Mouse (Mus musculus) urinary bladder, postnatal 10 days (tissue): ENCODE data around the gene Nav1.

Experiments
- DNase-seq: peaks from one replicate; pipeline ENCODE4 v3.0.0; 2022; ENCODE audit warnings: low spot score

Gene Nav1

DNA sequence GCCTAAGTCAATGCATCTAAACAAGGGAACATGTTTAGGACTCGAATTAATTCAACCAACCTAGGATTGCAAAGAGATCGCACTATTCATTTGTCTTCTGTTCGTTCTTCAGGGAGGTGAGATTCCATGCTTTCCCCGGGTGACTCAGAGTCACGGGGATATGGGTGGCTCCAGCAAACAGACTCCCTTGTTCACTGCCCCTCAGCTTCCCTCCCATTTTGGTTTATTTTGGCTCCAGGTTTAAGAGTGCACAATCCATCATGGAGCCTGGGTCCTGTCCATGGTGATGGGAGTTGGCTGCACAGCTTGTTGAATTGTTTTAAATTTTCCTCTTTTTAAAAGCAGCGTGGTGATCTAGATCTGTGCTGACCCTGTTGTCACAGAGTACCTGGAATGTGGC lies 123.1 kb downstream of the Nav1 start:
- DNase-seq = no peak

DNA sequence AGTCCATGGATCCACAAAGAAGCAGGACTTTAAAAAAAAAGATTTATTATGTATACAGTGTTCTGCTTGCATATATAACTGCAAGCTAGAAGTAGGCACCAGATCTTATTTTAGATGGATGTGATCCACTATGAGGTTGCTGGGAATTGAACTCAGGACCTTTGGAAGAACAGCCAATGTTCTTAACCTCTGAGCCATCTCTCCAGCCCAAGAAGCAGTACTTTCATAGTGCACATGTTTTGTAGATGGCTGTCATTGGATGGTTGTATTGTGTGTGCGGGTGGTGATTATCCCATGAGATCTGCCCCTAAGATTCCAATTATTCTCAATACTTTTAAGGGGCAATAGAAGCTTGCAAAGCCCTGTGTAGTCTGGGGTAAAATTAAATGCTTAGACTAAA lies 124.4 kb downstream of the Nav1 start:
- DNase-seq = no peak

DNA sequence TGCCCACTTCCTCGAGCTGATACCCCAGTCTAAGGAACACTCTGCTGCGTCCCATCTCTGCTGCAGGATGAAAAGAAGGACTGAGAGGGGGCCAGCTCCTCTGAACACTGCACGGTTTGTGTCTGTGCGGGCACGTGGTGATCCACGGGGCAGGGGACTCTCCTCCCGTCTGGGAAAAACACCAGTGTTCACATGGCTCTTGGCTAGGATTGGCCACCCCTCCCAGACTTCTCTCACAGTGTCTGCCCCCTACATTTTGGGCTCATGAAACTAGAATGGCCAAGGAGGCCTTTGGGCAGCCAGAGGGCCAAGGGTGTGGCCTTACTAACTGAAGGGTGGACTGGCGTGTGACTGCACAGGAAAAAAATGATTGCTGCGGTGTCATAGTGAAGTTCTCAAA lies 125.4 kb downstream of the Nav1 start:
- DNase-seq = no peak

DNA sequence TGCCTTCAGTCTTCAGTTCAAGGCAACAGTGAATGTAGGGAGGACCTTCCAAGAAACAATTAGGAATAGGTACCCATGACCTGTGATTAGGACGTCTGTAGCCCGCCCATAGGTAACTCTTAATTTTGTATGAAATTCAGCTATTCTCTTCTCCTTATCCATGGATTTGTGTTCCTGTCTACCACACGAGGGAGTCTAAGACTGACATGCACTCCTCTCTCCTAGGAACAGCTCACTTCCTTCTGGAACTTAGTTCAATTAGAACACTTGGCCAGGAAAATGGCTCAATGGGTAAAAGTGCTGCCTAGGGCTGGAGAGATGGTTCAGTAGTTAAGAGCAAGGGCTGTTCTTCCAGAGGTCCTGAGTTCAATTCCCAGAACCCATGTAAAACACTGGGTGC lies 126.3 kb downstream of the Nav1 start:
- no peak for DNase-seq

DNA sequence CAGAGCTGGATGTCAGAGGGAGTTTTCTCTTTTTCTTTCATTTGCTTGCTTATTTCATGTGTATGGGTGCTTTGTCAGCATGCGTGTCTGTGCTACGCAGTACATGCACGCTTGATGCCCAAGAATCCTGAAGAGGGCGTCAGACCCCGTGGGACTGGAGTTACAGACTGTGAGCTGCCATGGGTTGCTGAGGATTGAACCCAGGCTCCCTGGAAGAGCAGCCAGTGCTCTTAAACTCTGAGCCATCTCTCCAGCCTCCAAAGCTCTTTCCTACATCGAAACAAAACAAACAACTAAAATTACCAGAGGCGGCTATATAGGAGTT lies 131.6 kb downstream of the Nav1 start:
- no peak for DNase-seq

DNA sequence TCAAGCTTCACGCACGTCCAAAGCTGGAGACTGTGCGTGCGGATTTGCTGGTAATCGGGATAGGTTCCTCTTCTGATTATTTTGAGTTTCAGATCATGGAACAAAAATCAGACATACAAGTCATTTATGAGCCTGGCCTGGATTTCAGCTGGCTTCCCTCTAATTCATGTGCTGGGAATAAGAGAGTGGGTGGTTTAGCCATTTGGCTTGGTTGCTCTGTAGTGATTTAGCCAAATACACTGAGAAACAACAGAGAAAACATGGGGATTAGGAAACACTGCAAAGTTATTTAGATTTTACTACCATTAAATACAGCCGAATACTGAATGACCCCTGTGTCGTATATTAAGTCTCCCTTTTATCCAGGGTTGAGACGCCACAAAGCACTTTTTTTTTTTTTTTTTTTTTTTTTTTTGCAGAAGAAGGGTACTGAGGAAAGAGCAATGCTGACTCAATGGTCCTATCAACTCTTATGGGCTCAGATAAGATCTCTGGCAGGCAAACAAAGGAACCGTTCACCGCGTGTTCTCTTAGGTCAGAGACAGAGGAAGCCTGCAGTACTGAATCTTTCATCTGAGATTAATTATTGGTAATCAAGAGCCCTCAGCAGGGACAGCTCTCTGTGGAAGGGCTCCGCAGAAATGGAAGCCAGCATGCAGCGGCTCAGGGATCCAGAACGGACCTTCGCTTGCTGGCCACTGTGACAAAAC lies 132.1 kb downstream of the Nav1 start:
- DNase-seq = no peak

DNA sequence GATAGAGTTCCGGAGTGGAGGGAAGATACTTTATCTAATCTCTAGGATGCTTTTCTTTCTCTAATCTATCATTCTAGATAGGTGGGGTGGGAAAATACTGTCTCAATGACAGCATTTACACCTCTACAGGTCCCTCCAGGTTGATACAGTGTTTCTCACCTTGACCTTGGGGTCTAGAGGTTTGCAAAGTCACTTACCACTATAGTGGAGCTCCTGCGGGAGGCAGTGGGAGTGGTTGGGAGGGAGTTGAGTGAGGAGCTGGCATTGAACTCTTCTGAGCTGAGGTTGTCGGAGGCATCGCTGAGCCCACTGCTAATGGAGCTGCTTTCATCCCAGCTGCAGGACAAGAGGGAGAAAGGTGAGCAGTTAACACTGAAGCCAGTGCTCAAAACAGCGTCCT lies 134.6 kb downstream of the Nav1 start:
- DNase-seq = no peak

DNA sequence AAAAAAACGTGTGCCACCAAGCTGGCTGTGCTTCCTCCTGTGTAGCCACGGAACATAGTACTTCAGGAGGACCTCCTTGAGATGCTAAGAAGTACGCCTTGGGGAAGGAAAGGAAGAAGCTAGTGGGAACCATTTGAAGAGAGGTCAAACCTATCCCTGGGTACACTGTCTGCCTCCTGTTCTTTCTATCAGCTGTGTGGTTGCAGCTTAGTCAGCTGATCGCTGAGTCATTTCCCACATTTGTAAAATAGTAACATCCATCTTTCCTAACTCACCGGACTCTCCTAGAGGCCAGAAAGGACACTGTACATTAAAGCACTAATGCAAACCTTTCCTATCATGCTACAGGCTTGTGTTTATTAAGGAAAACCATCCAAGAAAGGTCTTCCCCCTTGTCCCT lies 135.4 kb downstream of the Nav1 start:
- no peak for DNase-seq

DNA sequence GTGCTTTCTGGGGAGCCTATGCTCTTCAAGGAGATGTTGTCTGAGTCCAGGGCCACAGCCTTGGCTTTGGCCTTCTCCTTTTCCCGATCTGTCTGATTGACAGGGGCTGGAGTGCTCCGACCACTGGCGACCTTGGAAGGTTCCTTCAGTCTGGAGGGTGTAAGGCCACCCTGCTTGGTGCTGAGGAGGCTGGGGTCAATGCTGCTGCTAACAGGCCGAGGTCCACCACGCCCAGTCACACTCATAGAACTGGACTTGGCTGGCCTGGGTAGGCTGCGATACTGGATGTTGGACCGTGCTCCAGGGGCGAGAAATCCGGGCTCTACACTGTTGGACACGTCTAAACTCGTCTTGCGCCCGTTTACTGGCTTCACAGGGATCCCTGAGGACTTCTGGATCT lies 136.5 kb downstream of the Nav1 start:
- DNase-seq = no peak

DNA sequence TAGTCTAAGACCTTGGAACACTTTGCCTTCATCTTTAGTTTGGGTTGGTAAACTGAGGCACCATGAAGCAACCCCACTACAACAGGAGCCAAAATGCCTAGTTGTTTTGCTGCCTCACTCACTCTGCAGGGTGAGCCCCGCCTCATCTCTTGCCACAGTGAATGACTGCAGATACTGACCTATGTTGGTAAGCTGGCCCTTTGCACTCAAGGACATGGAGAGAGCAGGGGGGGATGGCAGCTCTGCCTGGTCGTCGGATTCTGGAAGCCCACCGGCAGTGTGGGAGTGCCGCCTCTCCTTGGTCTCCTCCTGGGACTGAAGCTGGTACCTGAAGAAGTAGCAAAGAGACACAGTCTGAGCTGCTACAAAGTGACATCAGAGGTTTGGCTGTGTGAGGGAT lies 139.6 kb downstream of the Nav1 start:
- no peak for DNase-seq

DNA sequence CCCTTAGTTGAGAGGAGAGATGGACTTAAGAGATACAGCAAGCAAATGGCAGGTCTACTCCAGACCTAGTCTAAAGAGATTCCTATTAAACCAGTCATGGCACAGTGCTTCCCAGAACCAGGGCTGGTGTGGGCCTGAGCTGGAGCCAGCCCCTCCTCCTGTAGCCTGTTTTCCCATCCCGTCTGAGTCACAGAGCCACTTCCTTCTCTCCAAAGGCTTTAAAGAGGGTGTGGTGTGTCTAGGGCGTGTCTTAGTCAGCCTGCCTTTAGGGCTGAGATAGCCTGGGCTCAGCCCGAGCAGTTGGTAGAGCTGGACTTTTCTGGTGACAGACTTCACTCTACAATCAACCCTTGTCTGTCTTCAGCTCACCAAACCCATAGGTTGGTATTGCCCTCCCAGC lies 140.2 kb downstream of the Nav1 start:
- no peak for DNase-seq

DNA sequence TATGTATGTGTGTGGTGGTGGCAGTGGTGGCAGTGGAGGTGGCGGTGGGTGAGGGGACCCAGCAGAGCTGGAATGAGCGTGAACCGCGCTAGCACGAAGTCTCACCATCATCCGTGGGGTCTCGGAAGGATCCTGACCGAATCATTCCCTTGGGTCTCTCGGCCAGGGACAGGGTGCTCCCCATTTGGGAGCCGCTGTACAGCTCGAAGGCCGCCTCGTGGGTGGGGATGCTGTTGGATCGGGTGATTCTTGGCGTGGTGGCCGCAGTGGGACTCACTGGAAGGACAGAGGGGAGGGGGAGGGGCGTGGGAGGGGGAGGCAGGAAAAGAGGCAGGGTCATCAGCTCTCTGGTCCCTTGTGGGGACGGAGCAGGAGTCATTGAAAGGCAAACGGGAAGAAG lies 141.4 kb downstream of the Nav1 start:
- no peak for DNase-seq

DNA sequence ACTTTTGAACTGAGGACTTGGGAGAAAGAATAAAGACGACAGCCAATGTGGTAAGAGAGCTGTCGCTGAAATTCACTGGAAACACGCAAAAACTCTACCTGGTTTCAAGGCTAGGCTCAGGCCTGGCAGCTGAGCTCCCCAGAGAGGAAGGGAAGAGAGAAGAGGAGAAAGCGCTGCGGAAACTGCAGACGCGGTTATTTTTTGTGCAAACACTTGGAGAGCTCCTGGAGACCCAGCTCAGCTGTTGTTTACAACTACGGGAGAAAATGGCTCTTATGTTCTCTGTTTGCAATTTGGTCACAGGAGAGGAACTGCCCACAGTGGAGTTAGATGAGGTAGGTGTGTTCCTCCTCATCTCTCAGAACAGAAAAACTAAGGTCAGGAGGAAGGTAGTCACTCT lies 144.4 kb downstream of the Nav1 start:
- no peak for DNase-seq

DNA sequence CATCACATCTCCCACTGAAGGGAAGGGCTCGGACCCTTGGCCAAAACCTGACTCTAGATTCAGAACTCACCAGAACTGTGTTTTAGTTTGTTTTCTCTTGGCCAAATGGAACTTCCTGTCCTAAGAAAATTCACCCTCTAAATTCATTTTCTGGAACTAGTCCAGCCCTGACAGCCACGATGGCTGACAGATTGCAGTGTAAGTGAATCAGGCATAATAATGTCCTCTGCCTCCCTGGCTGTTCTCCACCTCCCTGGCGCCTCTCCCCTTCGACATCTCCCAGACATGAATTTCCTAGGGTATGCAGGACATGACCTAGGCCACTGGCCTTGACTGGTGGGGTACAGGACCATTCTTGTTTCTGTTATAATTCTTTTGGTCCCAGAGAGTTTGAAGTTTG lies 144.8 kb downstream of the Nav1 start:
- no peak for DNase-seq

DNA sequence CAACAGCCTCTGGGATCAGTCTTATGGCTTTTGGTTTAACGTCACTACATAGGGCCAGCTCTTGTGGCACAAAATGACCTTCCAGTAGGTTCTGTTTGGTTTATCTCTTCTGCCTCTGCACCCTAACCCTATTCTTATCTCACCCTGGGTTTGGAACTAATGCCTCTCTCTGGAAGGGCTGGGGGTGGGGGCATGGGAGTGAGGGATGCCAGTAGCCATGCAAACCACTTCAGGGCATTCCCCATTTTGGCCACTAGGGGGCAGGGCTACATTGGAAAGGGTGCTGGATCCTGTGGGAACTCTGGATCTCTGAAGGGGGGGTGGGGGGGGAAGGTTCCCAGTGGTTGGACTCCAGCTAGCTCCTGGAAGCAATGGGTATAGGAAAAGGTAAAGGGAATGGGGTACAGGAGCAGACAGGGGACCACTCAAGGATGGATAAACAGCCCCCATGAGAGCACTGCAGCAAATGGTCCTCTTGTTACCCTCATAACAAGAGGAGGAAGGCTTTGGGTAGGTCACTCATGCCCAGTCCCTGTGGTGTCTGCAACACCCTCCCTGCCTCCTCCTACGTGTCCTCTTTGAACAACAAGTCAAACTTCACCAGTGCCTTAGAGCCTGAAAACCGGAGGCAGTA lies 145.9 kb downstream of the Nav1 start:
- no peak for DNase-seq

DNA sequence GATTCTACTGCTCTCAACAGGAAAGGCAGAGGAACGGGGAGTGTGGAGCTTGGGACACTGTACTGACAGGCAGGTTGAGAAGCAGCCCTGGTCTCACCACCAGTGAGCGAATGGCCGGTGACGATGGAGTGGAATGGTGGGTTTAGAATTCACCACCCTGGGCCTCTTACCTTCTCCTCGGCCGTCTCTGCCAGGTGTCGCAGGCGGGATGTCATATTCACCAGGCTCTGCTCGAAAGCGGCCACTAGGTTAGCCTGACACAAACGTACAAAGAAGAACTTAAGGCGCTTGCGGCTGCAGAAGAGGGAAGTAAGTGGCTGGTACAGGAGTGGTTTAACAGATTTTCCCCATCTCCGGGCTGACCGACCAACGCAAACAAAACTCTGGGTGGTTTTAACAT lies 146.6 kb downstream of the Nav1 start:
- no peak for DNase-seq

DNA sequence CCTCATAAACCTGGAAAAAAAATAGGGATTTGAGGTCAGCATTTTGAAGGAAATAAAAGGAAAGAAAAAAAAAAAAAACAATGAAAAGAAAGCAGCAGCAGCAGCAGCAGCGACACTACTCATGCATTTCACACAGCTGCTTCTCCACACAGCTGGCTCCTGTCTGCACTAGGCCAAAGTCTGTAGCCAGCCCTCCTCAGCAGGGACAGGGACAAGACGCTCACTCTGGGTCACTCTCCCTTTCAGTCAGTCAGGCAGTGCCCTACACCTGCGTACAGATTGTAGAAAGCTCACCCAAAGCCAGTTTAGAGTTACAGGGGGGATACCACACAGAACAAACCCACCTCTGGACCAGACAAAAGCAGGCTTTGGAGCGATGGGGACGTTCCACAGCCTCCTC lies 149.2 kb downstream of the Nav1 start:
- DNase-seq = no peak

DNA sequence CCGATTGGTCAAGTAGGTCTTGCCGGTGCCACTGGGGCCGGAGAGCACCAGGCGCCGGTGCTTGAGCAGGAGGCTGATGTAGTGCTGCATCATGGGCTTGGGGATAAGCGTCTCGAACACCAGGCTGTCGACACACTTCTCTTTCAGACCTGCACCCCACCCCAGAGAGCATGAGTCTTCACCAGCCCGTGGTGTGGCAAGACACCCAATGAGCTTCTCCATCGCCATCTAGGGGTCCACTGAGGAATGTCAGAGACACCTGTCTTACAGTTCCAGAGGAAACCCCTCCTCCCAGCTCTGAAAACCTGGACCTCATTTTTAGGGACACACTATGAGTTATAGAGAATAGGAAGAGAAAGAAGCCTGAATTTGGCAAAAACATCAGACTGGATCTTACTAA lies 154.8 kb downstream of the Nav1 start:
- no peak for DNase-seq

DNA sequence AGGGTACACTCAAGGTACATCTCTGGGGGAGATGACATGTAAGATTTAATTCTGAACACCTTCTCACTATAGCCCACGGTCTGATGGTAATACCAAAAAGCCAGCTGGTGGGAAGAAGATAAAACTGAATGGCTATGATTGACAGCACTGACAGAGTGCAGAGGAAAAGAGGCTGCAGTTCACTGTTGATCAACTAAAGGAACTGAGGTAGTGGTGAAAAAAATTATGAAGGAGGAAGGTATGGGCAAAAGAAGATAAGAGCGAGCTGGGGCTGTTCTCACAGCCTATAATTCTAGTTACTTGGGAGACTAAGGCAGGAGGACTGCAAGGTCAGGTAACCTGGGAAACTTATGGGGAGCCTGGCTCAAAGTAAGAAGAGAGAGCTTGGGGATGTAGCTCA lies 155.7 kb downstream of the Nav1 start:
- DNase-seq = no peak

DNA sequence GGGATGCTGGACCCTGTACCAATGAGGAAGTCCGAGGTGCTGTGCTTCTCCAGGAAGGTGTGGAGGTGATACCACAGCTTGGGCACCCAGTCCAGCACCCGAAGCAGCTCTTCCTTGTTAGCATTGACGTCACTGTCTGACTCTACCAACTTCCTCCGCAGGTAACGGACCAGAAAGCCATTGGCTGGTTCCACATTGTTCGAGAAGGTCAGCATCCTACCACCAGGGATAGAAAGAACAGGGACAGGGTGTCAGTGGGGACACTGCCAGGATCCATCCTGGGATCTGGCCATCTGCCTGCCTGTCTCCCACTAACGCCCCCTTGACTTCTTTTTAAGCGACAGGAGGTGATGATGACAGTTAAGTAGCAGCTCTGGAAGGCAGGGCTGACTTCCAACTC lies 157.2 kb downstream of the Nav1 start:
- DNase-seq = no peak

DNA sequence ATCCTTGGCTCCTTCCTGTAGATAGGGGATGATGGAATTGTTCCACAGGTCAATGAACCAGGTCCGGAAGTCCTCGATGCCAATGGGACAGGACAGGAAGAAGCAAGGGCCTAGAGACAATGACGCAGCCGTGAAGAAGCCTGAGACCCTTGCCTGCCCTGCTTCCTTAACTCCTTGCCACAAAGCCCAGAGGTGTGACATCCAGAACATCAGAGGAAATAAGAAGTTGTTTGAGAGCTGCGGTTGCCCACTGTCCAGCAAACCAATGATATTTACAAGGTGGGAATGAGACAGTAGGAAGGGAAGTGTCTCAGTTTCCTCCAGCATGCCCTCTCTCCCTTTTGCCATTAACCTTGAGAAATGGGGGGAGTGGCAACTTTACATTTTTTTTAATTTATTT lies 158.2 kb downstream of the Nav1 start:
- DNase-seq = no peak

DNA sequence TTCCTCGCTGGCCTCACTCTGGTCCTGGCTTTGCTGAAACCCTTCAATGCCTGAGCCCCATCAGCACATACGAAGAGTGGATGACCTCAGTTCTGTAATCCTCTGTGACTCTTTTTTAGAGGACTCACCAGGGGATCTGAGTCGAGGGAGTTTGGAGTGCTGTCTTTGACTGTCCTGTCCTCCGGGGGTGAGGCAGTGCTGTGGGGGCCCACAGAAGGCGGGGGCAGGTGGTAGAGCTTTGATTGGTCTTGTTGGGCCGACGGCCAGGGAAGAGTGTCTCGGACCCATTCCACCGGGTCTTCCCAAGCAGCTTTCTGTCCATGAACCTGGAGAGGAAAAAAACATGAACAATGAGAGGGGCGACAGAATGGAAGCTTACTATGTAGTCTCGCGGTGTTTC lies 163.6 kb downstream of the Nav1 start:
- no peak for DNase-seq

DNA sequence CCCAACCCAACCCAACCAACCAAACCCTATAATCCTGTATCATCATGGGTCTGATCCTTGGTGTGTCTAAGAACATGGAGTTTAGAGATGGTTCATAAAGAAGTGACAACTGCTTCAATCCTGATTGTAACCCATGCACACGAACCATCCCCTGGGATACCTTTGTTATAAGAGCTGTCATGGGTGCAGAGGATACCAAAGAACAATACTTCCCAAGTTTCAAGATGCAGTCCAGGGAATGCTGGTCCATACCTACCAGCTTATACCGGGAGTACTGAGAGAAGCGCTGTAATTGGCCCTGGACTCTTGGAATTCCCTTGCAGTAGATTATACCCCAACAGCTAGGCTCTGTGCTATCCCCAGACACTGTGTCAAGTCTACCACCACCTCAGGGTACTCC lies 165.2 kb downstream of the Nav1 start:
- no peak for DNase-seq

DNA sequence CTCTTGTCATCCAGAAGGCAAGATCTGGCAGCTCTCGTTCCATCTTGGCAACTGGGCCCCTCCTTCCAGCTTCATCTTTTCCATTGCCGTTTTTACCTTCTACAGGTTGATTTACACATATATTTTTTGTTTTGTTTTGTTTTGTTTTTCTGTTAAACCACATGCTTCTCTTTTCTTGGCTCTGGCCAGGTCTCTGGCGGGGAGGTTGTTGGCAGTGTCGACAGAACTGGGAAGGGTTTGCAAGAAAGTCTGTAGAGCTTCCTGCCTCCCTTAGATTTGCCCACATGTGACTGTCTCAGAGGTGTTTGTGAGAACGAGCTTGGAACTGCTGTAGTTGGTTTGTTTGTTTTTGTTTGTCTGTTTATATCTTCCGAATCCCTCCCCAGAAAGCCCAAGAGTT lies 166.1 kb downstream of the Nav1 start:
- DNase-seq = no peak

DNA sequence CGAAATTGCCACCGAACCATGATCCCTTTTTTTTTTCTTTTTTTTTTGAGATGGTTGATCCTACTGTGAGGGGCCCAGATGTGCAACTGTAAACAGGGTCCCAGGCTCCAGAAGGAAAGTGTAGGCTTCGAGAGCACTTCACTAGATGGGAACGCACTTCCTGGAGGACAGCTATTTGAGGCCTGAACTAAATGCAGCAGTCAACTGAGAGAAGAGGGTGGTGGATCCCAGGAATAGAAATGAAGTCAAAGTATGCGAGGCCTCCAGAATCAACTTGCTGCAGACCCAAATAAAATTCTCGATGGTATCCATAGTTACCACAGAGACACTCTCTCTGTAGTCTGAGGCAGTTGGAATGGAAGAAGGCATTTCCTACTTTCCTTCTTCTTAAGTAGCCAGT lies 168.3 kb downstream of the Nav1 start:
- DNase-seq = no peak
